16 mouse cellular contexts compared by ENCODE assay signal in genomic region chr11:108162110-108162509, GRCm38 (mm10).
A peak's percentile ranks its signal among the peaks of the same experiment; 100 is the strongest.
DNase-seq lines count a peak whose midpoint lies in the region; ATAC-seq lines count a peak whose summit lies in the region.
"Had no signal": no experiment of that assay in that cellular context is flagged by ENCODE, and none has a peak within 500 bp of the region (broad histone marks: within the 10 kb centered on the region; RNA-seq: fewer than 3 reads in every experiment).

No protein-coding gene starts in this region.

- H3K36me3 ChIP-seq in neural tube, embryonic 11.5 days (ENCODE audit: control insufficient read depth, insufficient read depth, low read length): no peaks in the 10 kb centered on the region
- H3K36me3 ChIP-seq in forebrain, embryonic 12.5 days (replicated peaks): no peaks in the 10 kb centered on the region
- H3K36me3 ChIP-seq in hindbrain, embryonic 15.5 days: no peaks in the 10 kb centered on the region
- H3K36me3 ChIP-seq: liver, embryonic 12.5 days had no signal

- no peaks in the 10 kb centered on the region for H3K27me3 ChIP-seq in neural tube, embryonic 11.5 days (ENCODE audit: control insufficient read depth, insufficient read depth, low read length)
- no peaks in the 10 kb centered on the region for H3K27me3 ChIP-seq in forebrain, embryonic 12.5 days
- H3K27me3 ChIP-seq in hindbrain, embryonic 15.5 days: no peaks in the 10 kb centered on the region
- H3K27me3 ChIP-seq: heart, embryonic 15.5 days; liver, embryonic 12.5 days had no signal

- peak overlapping the region; percentile 54; the same call in 1 of the 2 replicates for H3K27ac ChIP-seq in neural tube, embryonic 11.5 days (ENCODE audit: low read depth, low read length)
- H3K27ac ChIP-seq in forebrain, embryonic 12.5 days: peak overlapping the region; percentile 71
- H3K27ac ChIP-seq in hindbrain, embryonic 15.5 days (replicated peaks): peak overlapping the region; percentile 34; the same call in 1 of the 2 replicates
- H3K27ac ChIP-seq: heart, embryonic 15.5 days; liver, embryonic 12.5 days had no signal

- peak; percentile 26 for DNase-seq in neural tube, embryonic 11.5 days (ENCODE audit: low spot score)
- DNase-seq in neural tube, embryonic 10.5 days (ENCODE audit: extremely low spot score, low spot score): no peak
- peak; percentile 95 for DNase-seq in retina, postnatal 1 day
- no peak for DNase-seq in thymus, postnatal 36 days
- DNase-seq in urinary bladder, postnatal 36 days (ENCODE audit: low spot score in 2 of 2): no peak
- DNase-seq: cerebellum, postnatal 14 days; gastrocnemius, postnatal 36 days; kidney, postnatal 10 days; left cerebral cortex, postnatal 4 days; lung, postnatal 10 days had no signal

- no peaks in the 10 kb centered on the region for H3K9me3 ChIP-seq in neural tube, embryonic 11.5 days (ENCODE audit: control insufficient read depth, low read length)
- H3K9me3 ChIP-seq in forebrain, embryonic 12.5 days: no peaks in the 10 kb centered on the region
- 0 out of 2 replicates have a peak, but pooled peaks cover 3% of the 10 kb centered on the region for H3K9me3 ChIP-seq in hindbrain, embryonic 15.5 days
- H3K9me3 ChIP-seq: heart, embryonic 15.5 days; liver, embryonic 12.5 days had no signal

- H3K4me1 ChIP-seq in neural tube, embryonic 11.5 days (ENCODE audit: control insufficient read depth, insufficient read depth, low read length): peaks cover 8% of the 10 kb centered on the region; the same call in 1 of the 2 replicates
- peaks cover 31% of the 10 kb centered on the region for H3K4me1 ChIP-seq in forebrain, embryonic 12.5 days
- peaks cover 16% of the 10 kb centered on the region for H3K4me1 ChIP-seq in hindbrain, embryonic 15.5 days (replicated peaks)
- H3K4me1 ChIP-seq: liver, embryonic 12.5 days had no signal

- no peak overlapping the region for H3K9ac ChIP-seq in neural tube, embryonic 11.5 days (ENCODE audit: low read length)
- no peak overlapping the region for H3K9ac ChIP-seq in forebrain, embryonic 12.5 days
- 0 out of 2 replicates have a peak overlapping the region, but pooled peaks have one; percentile 7 for H3K9ac ChIP-seq in hindbrain, embryonic 15.5 days
- H3K9ac ChIP-seq: heart, embryonic 15.5 days; liver, embryonic 12.5 days had no signal

- H3K4me2 ChIP-seq in neural tube, embryonic 11.5 days (ENCODE audit: low read depth): no peak overlapping the region
- no peak overlapping the region for H3K4me2 ChIP-seq in forebrain, embryonic 12.5 days
- H3K4me2 ChIP-seq in hindbrain, embryonic 15.5 days: no peak overlapping the region
- H3K4me2 ChIP-seq: heart, embryonic 15.5 days; liver, embryonic 12.5 days had no signal

- ATAC-seq in neural tube, embryonic 11.5 days (ENCODE audit: insufficient read depth, low FRiP score, low TSS enrichment): peak; percentile 69; the same call in 1 of the 2 replicates
- peak; percentile 69 for ATAC-seq in forebrain, embryonic 12.5 days (ENCODE audit: low FRiP score)
- ATAC-seq in hindbrain, embryonic 15.5 days (ENCODE audit: low FRiP score, low read depth): peak; percentile 30; the same call in 1 of the 2 replicates
- ATAC-seq: CD4-positive, CD25-positive, alpha-beta regulatory T cell, adult 4 months; inflammation-experienced regulatory T-cells, adult 6 months; liver, embryonic 12.5 days had no signal

- 27% methylated on average over 4 of the region's 4 CpGs for WGBS in neural tube, embryonic 11.5 days
- WGBS in forebrain, embryonic 12.5 days: 8% methylated on average over 4 of the region's 4 CpGs
- 16% methylated on average over 4 of the region's 4 CpGs for WGBS in hindbrain, embryonic 15.5 days

- H3K4me3 ChIP-seq in neural tube, embryonic 11.5 days (ENCODE audit: low read depth, low read length): no peak overlapping the region
- no peak overlapping the region for H3K4me3 ChIP-seq in forebrain, embryonic 12.5 days (replicated peaks)
- no peak overlapping the region for H3K4me3 ChIP-seq in hindbrain, embryonic 15.5 days
- H3K4me3 ChIP-seq: heart, embryonic 15.5 days; liver, embryonic 12.5 days had no signal

Comparison
In these comparisons a context has a peak if more than half of its experiments do, and no peak if none do; other contexts are left out.
1. DNase-seq: peak in neural tube, embryonic 11.5 days (single experiment) and retina, postnatal 1 day (single experiment); none in neural tube, embryonic 10.5 days (single experiment), thymus, postnatal 36 days (0 of 2) and urinary bladder, postnatal 36 days (0 of 2).
2. Peak in every context shown above with its lines, with median percentiles within 50 percentile points of each other: ATAC-seq and H3K27ac ChIP-seq.